In the genomic region with DNA sequence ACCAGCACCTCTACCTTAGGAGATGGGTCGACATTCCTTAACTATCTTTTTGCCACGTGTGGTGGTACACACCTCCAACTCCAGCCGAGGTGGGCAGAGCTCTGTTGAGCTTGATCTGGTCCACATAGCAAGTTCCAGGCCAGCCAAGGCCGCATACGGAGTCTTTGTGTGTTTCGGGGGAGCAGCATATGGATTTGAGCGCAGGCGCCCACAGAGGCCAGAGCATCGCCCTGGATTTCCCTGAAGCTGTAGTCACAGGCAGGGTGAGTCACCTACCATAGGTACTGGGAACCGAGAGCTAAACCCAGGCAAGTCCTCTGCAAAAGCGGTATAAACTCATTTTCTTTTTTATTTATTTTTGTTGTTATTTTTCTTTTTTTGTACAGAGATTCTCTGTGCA, we compare ENCODE assay signal across 9 mouse cellular contexts. TPM values are rescaled to one million over a fixed set of nuclear protein-coding genes. Genes with fewer than 3 reads are reported as not detected.
DNase-seq lines count a peak whose midpoint lies in the region; ATAC-seq and TF ChIP-seq lines count a peak whose summit lies in the region.
"Had no signal": no experiment of that assay in that cellular context is flagged by ENCODE, and none has a peak within 500 bp of the region (broad histone marks: within the 10 kb centered on the region; RNA-seq: fewer than 3 reads in every experiment).

No protein-coding gene starts in this region.

- H3K9ac ChIP-seq in liver, embryonic 11.5 days (ENCODE audit: low read depth, low read length), result peak overlapping the region; percentile 41

- no peaks in the 10 kb centered on the region for H3K27me3 ChIP-seq in liver, embryonic 11.5 days (replicated peaks; ENCODE audit: control insufficient read depth, insufficient read depth, low read length)
- H3K27me3 ChIP-seq: Patski had no signal

- H3K4me3 ChIP-seq in layer of hippocampus, adult 2 months, result no peak overlapping the region; the same call in 1 of the 2 replicates
- H3K4me3 ChIP-seq in bone marrow macrophage, adult 2 months (ENCODE audit: insufficient read depth, low read length), result peak overlapping the region; percentile 23; the same call in 1 of the 2 replicates
- H3K4me3 ChIP-seq in cortical plate, adult 2 months (ENCODE audit: insufficient read depth, low read length), result no peak overlapping the region
- H3K4me3 ChIP-seq in liver, embryonic 11.5 days (ENCODE audit: low read depth, low read length), result peak overlapping the region; percentile 18; the same call in 1 of the 2 replicates

- peaks cover 26% of the 10 kb centered on the region for H3K36me3 ChIP-seq in liver, embryonic 11.5 days (ENCODE audit: control insufficient read depth, insufficient read depth, low read length)

- H3K4me1 ChIP-seq in bone marrow macrophage, adult 2 months (ENCODE audit: control insufficient read depth, insufficient read depth, low read length), result peaks cover 38% of the 10 kb centered on the region
- H3K4me1 ChIP-seq in cortical plate, adult 2 months (ENCODE audit: control insufficient read depth, insufficient read depth, low read length), result peaks cover 11% of the 10 kb centered on the region
- peaks cover 47% of the 10 kb centered on the region for H3K4me1 ChIP-seq in liver, embryonic 11.5 days (replicated peaks; ENCODE audit: control insufficient read depth, insufficient read depth, low read length)

- TF ChIP-seq CTCF in layer of hippocampus, adult 2 months (conservative IDR thresholded peaks at IDR 0.05), result no peak
- TF ChIP-seq CTCF in bone marrow macrophage, adult 2 months (IDR thresholded peaks at IDR 0.05; ENCODE audit: low read depth, low read length), result no peak
- TF ChIP-seq CTCF in cortical plate, adult 2 months (IDR thresholded peaks at IDR 0.05; ENCODE audit: extremely low read depth, insufficient read depth, low read length), result no peak

- H3K9me3 ChIP-seq in liver, embryonic 11.5 days (ENCODE audit: control insufficient read depth, low read length), result no peaks in the 10 kb centered on the region

- ATAC-seq in liver, embryonic 11.5 days (replicated peaks; ENCODE audit: low FRiP score), result no peak
- ATAC-seq: Patski had no signal

- no peak for TF ChIP-seq POLR2A in bone marrow macrophage, adult 2 months (IDR thresholded peaks at IDR 0.05; ENCODE audit: borderline replicate concordance, low read depth, low read length)
- TF ChIP-seq POLR2A in cortical plate, adult 2 months (IDR thresholded peaks at IDR 0.05; ENCODE audit: extremely low read depth, insufficient read depth, low read length), result no peak

- DNase-seq in layer of hippocampus, adult 2 months (ENCODE audit: low spot score in 2 of 2), result no peak
- DNase-seq in layer of hippocampus, postnatal 25 days (ENCODE audit: extremely low spot score in 1 of 2, low spot score in 1 of 2), result no peak
- DNase-seq in liver, embryonic 11.5 days (ENCODE audit: low spot score), result no peak
- no peak for DNase-seq in cerebellum, postnatal 14 days
- no peak for DNase-seq in cerebellum, adult 8-10 months
- DNase-seq: cerebellum, adult 11 months had no signal

- peak overlapping the region; percentile 53 for H3K4me2 ChIP-seq in liver, embryonic 11.5 days

- 51% methylated on average over 11 of the region's 11 CpGs for WGBS in liver, embryonic 11.5 days

- peak overlapping the region; percentile 69; the same call in 1 of the 2 replicates for H3K27ac ChIP-seq in layer of hippocampus, adult 2 months
- H3K27ac ChIP-seq in bone marrow macrophage, adult 2 months (ENCODE audit: insufficient read depth, low read depth, low read length), result peak overlapping the region; percentile 90
- H3K27ac ChIP-seq in cortical plate, adult 2 months (ENCODE audit: insufficient read depth, low read length), result 0 out of 2 replicates have a peak overlapping the region, but pooled peaks have one; percentile 44
- peak overlapping the region; percentile 85 for H3K27ac ChIP-seq in liver, embryonic 11.5 days (ENCODE audit: low read depth, low read length)

RNA-seq across cellular contexts. Expression of a gene that starts 23.0 kb away (rescaled TPM):
- 100 to 1,000 TPM; 104 to 108 TPM for total RNA-seq in layer of hippocampus, adult 2 months (2021)
- total RNA-seq in layer of hippocampus, postnatal 25 days (2021), result 100 to 1,000 TPM; 110 to 121 TPM
- polyA plus RNA-seq in bone marrow macrophage, adult 2 months (2012; ENCODE audit: insufficient read depth, insufficient read length, missing spikeins), result 60.7 and 61.8 TPM in 2 replicates
- 185 and 194 TPM in 2 replicates for polyA plus RNA-seq in cortical plate, adult 2 months (2012; rRNA removed)
- 39.2 and 42.5 TPM in 2 replicates for polyA plus RNA-seq in liver, embryonic 11.5 days (2014; fragmentation: Nextera tagmentation; extraction: Ambion mirVana)

RNA-seq across cellular contexts. Expression of a gene that starts 29.0 kb away (rescaled TPM):
- 10 to 100 TPM; 53.6 to 56.0 TPM for total RNA-seq in layer of hippocampus, adult 2 months (2021)
- 10 to 100 TPM; 54.2 to 55.4 TPM for total RNA-seq in layer of hippocampus, postnatal 25 days (2021)
- polyA plus RNA-seq in bone marrow macrophage, adult 2 months (2012; ENCODE audit: insufficient read depth, insufficient read length, missing spikeins), result 48.1 and 51.2 TPM in 2 replicates
- polyA plus RNA-seq in cortical plate, adult 2 months (2012; rRNA removed), result 69.6 and 75.6 TPM in 2 replicates
- 36.4 and 38.8 TPM in 2 replicates for polyA plus RNA-seq in liver, embryonic 11.5 days (2014; fragmentation: Nextera tagmentation; extraction: Ambion mirVana)

Comparison
In these comparisons a context has a peak if more than half of its experiments do, and no peak if none do; other contexts are left out.
1. H3K4me3 ChIP-seq: peak in bone marrow macrophage, adult 2 months (single experiment) and liver, embryonic 11.5 days (single experiment); none in layer of hippocampus, adult 2 months (single experiment) and cortical plate, adult 2 months (single experiment).
2. Peak in every context shown above with its lines, with median percentiles within 50 percentile points of each other: H3K27ac ChIP-seq.